Mouse (Mus musculus) ES-E14 (cell line): ENCODE measurements around the gene Noxo1.

ENCODE experiments used
- CHD2 ChIP-seq: IDR thresholded peaks from 2 replicates; pipeline ENCODE4 v1.6.1; 2014; ENCODE audit warnings: mild to moderate bottlenecking, low read depth, low read length, inconsistent platforms
- HCFC1 ChIP-seq: IDR thresholded peaks from 2 replicates; pipeline ENCODE4 v1.6.1; 2012; ENCODE audit warnings: low read length, inconsistent platforms, borderline replicate concordance; ENCODE audit not compliant: insufficient read depth
- ZC3H11A ChIP-seq: IDR thresholded peaks from 2 replicates; pipeline ENCODE4 v1.6.1; 2012; ENCODE audit warnings: low read depth, mild to moderate bottlenecking, inconsistent platforms, low read length, borderline replicate concordance
- ZNF384 ChIP-seq: IDR thresholded peaks from 2 replicates; pipeline ENCODE4 v1.6.1; 2012; ENCODE audit warnings: low read depth, low read length, inconsistent platforms

GRCm38 (mm10) chr17:24708646-24709045 lies 12.6 kb downstream of the Noxo1 start:
- TF ChIP-seq CHD2 = no peak
- TF ChIP-seq ZNF384 = no peak
- no peak for TF ChIP-seq ZC3H11A
- TF ChIP-seq HCFC1 = no peak
